Mouse (Mus musculus): ENCODE measurements around the gene Oaz3.

The Oaz3 gene

GRCm38 (mm10) chr3:94387391-94387790, 56.3 kb downstream of the Oaz3 start:
- no peak for DNase-seq (ENCODE audit: low spot score)

DNA sequence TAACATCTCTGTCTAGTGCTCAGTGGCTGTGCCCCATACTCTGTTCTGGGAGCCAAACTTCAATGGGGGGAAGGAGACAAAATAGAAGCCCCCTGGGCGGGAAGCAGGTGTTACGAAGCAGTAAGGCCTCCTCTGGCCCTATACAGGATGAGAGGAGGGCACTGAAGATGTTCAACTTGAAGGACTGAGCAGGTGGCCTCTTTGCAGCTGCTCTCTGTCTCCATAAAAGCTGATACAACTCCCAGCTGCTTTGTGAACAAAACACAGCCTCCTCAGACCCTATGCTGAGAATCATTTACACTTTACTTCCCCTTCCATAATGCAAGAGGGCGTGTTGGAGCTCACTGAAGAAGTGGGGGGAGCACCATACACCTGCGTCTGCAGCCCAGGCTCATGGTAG, 57.0 kb downstream of the Oaz3 start:
- DNase-seq (ENCODE audit: low spot score): no peak

GRCm38 (mm10) chr3:94383476-94383875, 60.2 kb downstream of the Oaz3 start:
- DNase-seq (ENCODE audit: low spot score): no peak

Data from yolk sac, embryonic 10.5 days (tissue).